Mouse (Mus musculus) cerebellum, postnatal 4 days (tissue): ENCODE data around the gene Eif4a2.

Experiments
- DNase-seq, 2 experiments: peaks; one replicate each; pipeline ENCODE4 v3.0.0; 2022; ENCODE audit warnings: low spot score in 2 of 2, mixed read lengths in 1 of 2

Gene Eif4a2

GRCm38 (mm10) chr16:23103841-23104240, 3.4 kb upstream of the Eif4a2 start:
- DNase-seq = no peak

GRCm38 (mm10) chr16:23106121-23106520, 1.1 kb upstream of the Eif4a2 start:
- no peak for DNase-seq

GRCm38 (mm10) chr16:23107946-23108759, 909 bp downstream of the Eif4a2 start:
- DNase-seq = peak; percentile 71 to 84

DNA sequence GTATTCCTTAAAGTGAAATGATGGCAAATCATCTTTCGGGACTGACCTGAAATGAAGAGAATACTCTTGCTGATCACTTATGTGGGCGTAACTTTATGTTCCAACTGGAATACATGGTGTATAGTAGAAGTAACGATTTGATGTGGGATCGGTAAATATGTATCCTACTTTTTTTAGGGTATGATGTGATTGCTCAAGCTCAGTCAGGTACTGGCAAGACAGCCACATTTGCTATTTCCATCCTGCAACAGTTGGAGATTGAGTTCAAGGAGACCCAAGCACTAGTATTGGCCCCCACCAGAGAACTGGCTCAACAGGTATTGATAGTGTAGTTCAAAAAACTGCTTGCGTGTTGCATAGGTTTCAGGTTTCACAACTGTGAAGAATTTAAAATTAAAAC, 1.7 kb downstream of the Eif4a2 start:
- no peak for DNase-seq

DNA sequence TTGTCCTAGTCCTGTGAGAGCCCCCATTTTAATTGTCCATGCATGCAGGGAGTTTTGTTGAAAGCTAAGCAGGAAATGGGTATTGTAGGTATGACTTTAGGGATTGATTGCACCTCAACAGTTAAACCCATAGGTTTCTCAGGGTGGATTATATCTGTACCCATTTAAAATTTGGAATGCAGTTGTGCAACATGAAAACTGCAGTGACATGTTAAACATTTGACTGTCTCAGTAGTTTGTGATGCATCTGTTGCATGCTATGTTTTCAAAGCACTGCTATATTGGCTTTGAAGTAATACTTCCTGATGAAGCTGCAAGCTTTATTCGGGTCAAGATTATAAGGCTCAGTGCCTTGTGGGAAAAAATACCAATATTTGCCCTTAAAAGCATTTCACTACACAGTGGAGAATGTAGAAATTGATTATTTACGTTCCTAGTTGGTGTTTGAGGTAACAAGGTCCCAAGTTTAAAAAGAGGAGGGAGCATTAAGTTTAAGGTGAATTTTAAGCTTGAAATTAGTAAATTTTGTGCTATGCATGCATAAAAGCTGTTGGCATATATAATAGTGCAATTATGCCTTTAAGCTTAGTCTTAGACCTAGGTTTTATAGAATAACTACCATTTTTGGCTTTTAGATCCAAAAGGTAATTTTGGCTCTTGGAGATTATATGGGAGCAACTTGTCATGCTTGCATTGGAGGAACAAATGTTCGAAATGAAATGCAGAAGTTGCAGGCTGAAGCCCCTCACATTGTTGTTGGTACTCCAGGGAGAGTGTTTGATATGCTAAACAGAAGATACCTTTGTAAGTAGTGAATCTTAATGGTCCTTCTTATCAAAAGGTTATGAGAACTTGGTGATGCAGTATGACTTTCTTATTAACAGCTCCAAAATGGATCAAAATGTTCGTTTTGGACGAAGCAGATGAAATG, 2.4 kb downstream of the Eif4a2 start:
- no peak for DNase-seq

DNA sequence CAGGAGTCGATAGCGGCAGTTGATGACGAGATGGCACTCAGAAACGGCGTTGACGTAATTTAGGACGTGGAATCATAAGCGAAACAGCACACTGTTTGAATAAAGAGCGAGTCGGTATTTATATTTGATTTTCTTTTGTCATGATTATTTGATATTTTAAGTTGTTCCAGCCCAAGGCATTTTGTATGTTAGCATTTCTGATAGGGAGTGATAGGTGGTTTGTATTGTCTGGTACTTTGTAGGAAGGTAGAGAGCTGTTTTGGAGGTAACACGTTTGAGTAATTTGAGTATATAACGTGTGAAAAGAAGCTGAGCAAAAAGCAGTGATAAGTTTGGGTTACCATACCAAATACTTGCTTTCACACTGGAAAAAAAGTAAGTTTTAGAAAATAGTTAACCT, 5.1 kb downstream of the Eif4a2 start:
- no peak for DNase-seq

- DNase-seq = no peak
Observed at GRCm38 (mm10) chr16:23112861-23113435, 5.7 kb downstream of the Eif4a2 start.

- DNase-seq = no peak
Observed at GRCm38 (mm10) chr16:23113903-23114302, 6.7 kb downstream of the Eif4a2 start.

GRCm38 (mm10) chr16:23114339-23115171, 7.3 kb downstream of the Eif4a2 start:
- no peak for DNase-seq

GRCm38 (mm10) chr16:23115486-23115885, 8.2 kb downstream of the Eif4a2 start:
- DNase-seq = no peak

- DNase-seq = no peak
Observed at GRCm38 (mm10) chr16:23117173-23117572, 9.9 kb downstream of the Eif4a2 start.

DNA sequence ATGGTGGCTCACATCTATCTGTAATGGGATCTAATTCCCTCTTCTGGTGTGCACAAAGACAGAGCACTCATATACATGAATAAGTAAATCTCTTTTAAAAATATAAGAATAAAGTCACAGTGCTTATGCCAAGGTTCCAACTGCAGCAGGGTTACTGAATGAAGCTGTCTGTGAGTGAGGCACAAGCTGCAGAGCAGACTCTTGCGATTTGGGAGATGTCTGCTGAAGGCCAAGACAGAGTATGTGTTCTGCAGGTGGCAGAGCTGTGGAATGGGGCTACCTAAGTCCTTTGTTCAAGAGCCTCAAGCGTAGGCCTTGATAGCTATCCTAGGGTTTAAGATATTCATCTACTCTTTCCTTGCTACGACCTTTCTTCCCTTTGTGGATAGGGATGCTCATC, 15.2 kb downstream of the Eif4a2 start:
- DNase-seq = no peak

DNA sequence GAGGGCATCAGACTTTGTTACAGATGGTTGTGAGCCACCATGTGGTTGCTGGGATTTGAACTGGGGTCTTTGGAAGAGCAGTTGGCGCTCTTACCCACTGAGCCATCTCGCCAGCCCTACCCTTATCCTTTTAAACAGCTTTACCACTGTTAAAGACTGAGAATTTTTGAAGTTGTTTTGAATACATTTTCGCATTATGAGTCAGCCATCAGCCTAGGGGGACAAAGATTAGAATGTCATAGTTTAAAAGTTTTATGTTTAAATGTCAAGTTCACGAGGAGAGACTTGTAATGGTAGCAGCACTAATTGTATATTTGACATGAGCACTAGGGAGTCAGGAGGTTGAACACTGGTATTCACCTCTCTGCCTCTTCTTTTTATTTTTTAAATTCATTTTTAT, 15.9 kb downstream of the Eif4a2 start:
- DNase-seq = no peak

GRCm38 (mm10) chr16:23124398-23124797, 17.2 kb downstream of the Eif4a2 start:
- DNase-seq = no peak

- no peak for DNase-seq
Observed at GRCm38 (mm10) chr16:23127311-23127672, 20.0 kb downstream of the Eif4a2 start.

DNA sequence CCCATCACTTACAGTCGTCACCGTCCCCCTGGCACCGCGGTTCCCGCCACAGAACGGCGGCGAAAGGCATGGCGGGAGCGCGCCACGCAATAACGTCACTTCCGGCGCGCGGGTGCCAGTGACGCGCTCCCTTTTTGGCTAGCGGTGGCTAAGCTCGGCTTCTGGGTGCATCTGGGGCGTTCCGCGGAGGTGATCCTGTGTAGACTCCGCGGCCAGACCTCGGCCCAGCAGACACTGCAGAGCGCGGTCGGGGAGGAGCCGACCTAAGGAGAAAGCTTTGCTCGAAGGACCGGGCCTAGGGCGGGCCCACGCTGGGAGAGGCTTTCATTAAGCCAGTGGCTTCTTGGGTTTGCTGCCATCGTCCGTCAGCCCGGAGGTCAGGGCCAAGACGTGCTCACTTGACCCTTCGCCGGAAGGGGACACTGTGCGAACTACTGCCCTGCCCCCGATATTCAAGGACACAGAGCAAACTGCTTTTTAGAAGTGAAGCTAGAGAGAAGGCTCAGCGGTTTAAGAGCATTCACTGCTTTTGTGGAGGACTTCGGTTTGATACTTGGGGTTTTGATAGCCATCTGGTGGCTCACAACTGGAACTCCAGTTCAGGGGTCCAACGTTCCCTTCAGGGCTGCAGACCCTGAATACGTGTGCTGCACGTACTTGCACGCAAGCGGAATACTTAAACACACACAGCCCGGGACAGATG, 20.6 kb downstream of the Eif4a2 start, which contains the start of gene Rfc4:
Gene Rfc4, minus strand, starts transcription at position 65 of the 703 bp plus-strand sequence.
- DNase-seq = peak; percentile 89 to 93

- DNase-seq = no peak
Observed at GRCm38 (mm10) chr16:23130303-23130702, 23.1 kb downstream of the Eif4a2 start.

DNA sequence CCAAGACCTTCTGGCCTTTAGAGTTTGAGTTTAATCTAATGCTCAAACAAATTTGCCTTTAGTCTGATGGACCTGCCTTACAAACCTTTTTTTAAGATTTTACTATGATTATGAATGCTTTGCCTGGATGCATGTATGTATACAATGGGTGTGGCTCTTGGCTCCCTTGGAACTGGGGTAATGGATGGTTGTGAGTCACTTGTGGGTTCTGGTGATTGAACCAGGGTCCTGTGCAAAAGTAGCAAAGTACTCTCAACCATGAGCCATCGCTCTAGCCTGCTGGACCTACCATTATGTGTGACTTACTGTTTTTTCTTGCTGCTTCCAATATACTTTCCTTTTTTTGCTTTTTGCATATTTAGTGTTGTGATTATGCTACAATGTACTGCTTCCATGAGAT, 25.1 kb downstream of the Eif4a2 start:
- no peak for DNase-seq

DNA sequence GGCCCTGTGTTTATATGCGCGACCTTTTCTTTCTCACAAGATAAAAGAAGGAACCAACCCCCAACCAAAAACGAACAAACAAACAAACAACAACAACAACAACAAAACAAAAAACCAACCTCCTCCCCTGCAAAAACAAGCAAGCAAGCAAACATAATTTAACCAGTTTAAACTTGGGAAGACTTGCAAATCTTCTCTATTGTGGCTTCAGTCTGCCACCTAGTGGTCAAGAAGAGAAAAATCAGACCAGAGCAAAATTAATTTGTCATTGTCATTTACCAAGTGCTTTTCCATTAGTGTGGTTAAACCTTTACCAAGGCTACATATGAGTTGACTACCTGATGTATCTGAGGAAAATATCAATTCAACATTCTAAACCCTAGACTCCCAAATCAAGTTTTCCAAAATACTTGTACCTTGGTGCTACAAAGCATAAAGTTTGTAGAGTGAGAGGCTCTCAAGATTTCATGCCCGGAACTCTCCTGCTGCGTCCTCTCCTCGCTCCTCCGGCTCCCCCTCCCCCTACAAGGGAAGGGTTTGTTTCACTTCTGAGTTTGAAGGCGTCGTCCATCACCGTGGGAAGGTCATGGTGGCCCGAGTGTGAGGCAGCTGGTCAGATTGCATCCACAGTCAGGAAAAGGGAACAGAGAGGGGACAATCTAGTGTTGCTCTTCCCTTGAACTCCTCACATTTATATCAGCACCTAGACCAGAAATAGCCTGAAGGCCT, 28.3 kb downstream of the Eif4a2 start:
- DNase-seq = no peak

- DNase-seq = no peak
Observed at GRCm38 (mm10) chr16:23136406-23136970, 29.2 kb downstream of the Eif4a2 start.
